Mouse (Mus musculus): ENCODE measurements around the gene 2310030G06Rik. TPM values are rescaled to one million over a fixed set of nuclear protein-coding genes. Genes with fewer than 3 reads are reported as not detected.
A peak's percentile ranks its signal among the peaks of the same experiment; 100 is the strongest.

2310030G06Rik gene
- polyA plus RNA-seq, 1 experiment from 2014 or later: 9.7 TPM

GRCm38 (mm10) chr9:50740867-50741784, 5.2 kb downstream of the 2310030G06Rik start:
- Histone ChIP-seq H3K9ac (no peak overlapping the region), H3K27ac (replicated peaks) (no peak overlapping the region), H3K36me3 (0 out of 2 replicates have a peak, but pooled peaks cover 3% of the 10 kb centered on the region), H3K27me3 (replicated peaks) (no peaks in the 10 kb centered on the region), H3K9me3 (no peaks in the 10 kb centered on the region), H3K4me1 (peaks cover 36% of the 10 kb centered on the region), H3K4me2 (no peak overlapping the region), H3K4me3 (no peak overlapping the region)
- 78% methylated on average over 14 of the region's 14 CpGs for WGBS
- no peak for ATAC-seq (ENCODE audit: extremely low read depth, insufficient number of reproducible peaks, low FRiP score, low TSS enrichment)

- no peaks in the 10 kb centered on the region for H3K27me3 ChIP-seq (replicated peaks)
- 0 out of 2 replicates have a peak, but pooled peaks cover 3% of the 10 kb centered on the region for H3K36me3 ChIP-seq
- peaks cover 30% of the 10 kb centered on the region for H3K4me1 ChIP-seq
- no peaks in the 10 kb centered on the region for H3K9me3 ChIP-seq
- WGBS: 11% methylated on average over 36 of the region's 36 CpGs
- H3K4me2 ChIP-seq: peak within 1 kb of the TSS; percentile 71
- H3K27ac ChIP-seq (replicated peaks): peak within 1 kb of the TSS; percentile 63
- ATAC-seq (ENCODE audit: extremely low read depth, insufficient number of reproducible peaks, low FRiP score, low TSS enrichment): peak; percentile 90
- peak within 1 kb of the TSS; percentile 44 for H3K4me3 ChIP-seq
- peak within 1 kb of the TSS; percentile 45; the same call in 1 of the 2 replicates for H3K9ac ChIP-seq
Measured at GRCm38 (mm10) chr9:50738914-50739870, 7.1 kb downstream of the 2310030G06Rik start, which contains the start of gene Dixdc1. Gene Dixdc1 (minus strand): TSS chr9:50739517.

GRCm38 (mm10) chr9:50734989-50735388, 11.3 kb downstream of the 2310030G06Rik start:
- peak overlapping the region; percentile 40; the same call in 1 of the 2 replicates for H3K4me2 ChIP-seq
- WGBS: 2% methylated on average over 9 of the region's 9 CpGs
- no peaks in the 10 kb centered on the region for H3K9me3 ChIP-seq
- peaks cover 17% of the 10 kb centered on the region for H3K4me1 ChIP-seq
- no peaks in the 10 kb centered on the region for H3K27me3 ChIP-seq (replicated peaks)
- no peak for ATAC-seq (ENCODE audit: extremely low read depth, insufficient number of reproducible peaks, low FRiP score, low TSS enrichment)
- H3K27ac ChIP-seq (replicated peaks): no peak overlapping the region
- H3K36me3 ChIP-seq: no peaks in the 10 kb centered on the region
- no peak overlapping the region for H3K4me3 ChIP-seq
- no peak overlapping the region for H3K9ac ChIP-seq

GRCm38 (mm10) chr9:50732560-50732959, 13.8 kb downstream of the 2310030G06Rik start:
- Histone ChIP-seq H3K9me3 (no peaks in the 10 kb centered on the region), H3K4me1 (peaks cover 11% of the 10 kb centered on the region), H3K36me3 (no peaks in the 10 kb centered on the region), H3K27me3 (replicated peaks) (no peaks in the 10 kb centered on the region), H3K27ac (replicated peaks) (no peak overlapping the region), H3K4me2 (no peak overlapping the region), H3K9ac (no peak overlapping the region), H3K4me3 (no peak overlapping the region)
- ATAC-seq (ENCODE audit: extremely low read depth, insufficient number of reproducible peaks, low FRiP score, low TSS enrichment): no peak
- 27% methylated on average over 4 of the region's 4 CpGs for WGBS

GRCm38 (mm10) chr9:50729600-50729999, 16.7 kb downstream of the 2310030G06Rik start:
- H3K9me3 ChIP-seq: no peaks in the 10 kb centered on the region
- 0 out of 2 replicates have a peak overlapping the region, but pooled peaks have one; percentile 19 for H3K9ac ChIP-seq
- no peak overlapping the region for H3K4me2 ChIP-seq
- no peak overlapping the region for H3K4me3 ChIP-seq
- peaks cover 37% of the 10 kb centered on the region for H3K4me1 ChIP-seq
- 44% methylated on average over 4 of the region's 4 CpGs for WGBS
- H3K36me3 ChIP-seq: no peaks in the 10 kb centered on the region
- ATAC-seq (ENCODE audit: extremely low read depth, insufficient number of reproducible peaks, low FRiP score, low TSS enrichment): no peak
- no peaks in the 10 kb centered on the region for H3K27me3 ChIP-seq (replicated peaks)
- H3K27ac ChIP-seq (replicated peaks): no peak overlapping the region

- Histone ChIP-seq H3K9ac (peak overlapping the region; percentile 91), H3K27ac (replicated peaks) (peak overlapping the region; percentile 94), H3K9me3 (no peaks in the 10 kb centered on the region), H3K4me3 (peak overlapping the region; percentile 70), H3K36me3 (no peaks in the 10 kb centered on the region), H3K4me2 (peak overlapping the region; percentile 93), H3K4me1 (peaks cover 52% of the 10 kb centered on the region), H3K27me3 (replicated peaks) (no peaks in the 10 kb centered on the region)
- WGBS: under 1% methylated on average over 45 of the region's 45 CpGs
- peak; percentile 69; the same call in 1 of the 2 replicates for ATAC-seq (ENCODE audit: extremely low read depth, insufficient number of reproducible peaks, low FRiP score, low TSS enrichment)
Measured at GRCm38 (mm10) chr9:50727925-50728651, 18.2 kb downstream of the 2310030G06Rik start.

- peak overlapping the region; percentile 91 for H3K9ac ChIP-seq
- no peaks in the 10 kb centered on the region for H3K9me3 ChIP-seq
- H3K36me3 ChIP-seq: no peaks in the 10 kb centered on the region
- WGBS: 5% methylated on average over 30 of the region's 30 CpGs
- H3K4me3 ChIP-seq: peak overlapping the region; percentile 70
- peaks cover 60% of the 10 kb centered on the region for H3K4me1 ChIP-seq
- peak overlapping the region; percentile 94 for H3K27ac ChIP-seq (replicated peaks)
- H3K4me2 ChIP-seq: peak overlapping the region; percentile 93
- ATAC-seq (ENCODE audit: extremely low read depth, insufficient number of reproducible peaks, low FRiP score, low TSS enrichment): no peak
- no peaks in the 10 kb centered on the region for H3K27me3 ChIP-seq (replicated peaks)
Measured at GRCm38 (mm10) chr9:50727171-50727924, 19.0 kb downstream of the 2310030G06Rik start.

GRCm38 (mm10) chr9:50725921-50726590, 20.3 kb downstream of the 2310030G06Rik start:
- 36% methylated on average over 8 of the region's 8 CpGs for WGBS
- Histone ChIP-seq H3K9ac (peak overlapping the region; percentile 91), H3K27me3 (replicated peaks) (no peaks in the 10 kb centered on the region), H3K4me3 (peak overlapping the region; percentile 70), H3K9me3 (no peaks in the 10 kb centered on the region), H3K27ac (replicated peaks) (peak overlapping the region; percentile 94), H3K36me3 (no peaks in the 10 kb centered on the region), H3K4me2 (peak overlapping the region; percentile 93), H3K4me1 (peaks cover 72% of the 10 kb centered on the region)
- no peak for ATAC-seq (ENCODE audit: extremely low read depth, insufficient number of reproducible peaks, low FRiP score, low TSS enrichment)

GRCm38 (mm10) chr9:50724661-50725330, 21.5 kb downstream of the 2310030G06Rik start:
- peak overlapping the region; percentile 1 for H3K9ac ChIP-seq

More at GRCm38 (mm10) chr9:50724661-50725330, 21.5 kb downstream of the 2310030G06Rik start:
- H3K4me1 ChIP-seq: peaks cover 71% of the 10 kb centered on the region
- peak overlapping the region; percentile 94 for H3K27ac ChIP-seq (replicated peaks)
- no peak for ATAC-seq (ENCODE audit: extremely low read depth, insufficient number of reproducible peaks, low FRiP score, low TSS enrichment)
- H3K4me2 ChIP-seq: peak overlapping the region; percentile 2; the same call in 1 of the 2 replicates
- no peaks in the 10 kb centered on the region for H3K9me3 ChIP-seq
- no peak overlapping the region for H3K4me3 ChIP-seq
- H3K27me3 ChIP-seq (replicated peaks): no peaks in the 10 kb centered on the region
- 37% methylated on average over 3 of the region's 3 CpGs for WGBS
- H3K36me3 ChIP-seq: no peaks in the 10 kb centered on the region
